Mouse (Mus musculus): ENCODE results near the gene Gm45799. TPM values are rescaled to one million over a fixed set of nuclear protein-coding genes. Genes with fewer than 3 reads are reported as not detected.

Gm45799 gene
- total and polyA plus RNA-seq, 2 experiments from 2014 or later, result 33.3 to 51.9 TPM

DNA sequence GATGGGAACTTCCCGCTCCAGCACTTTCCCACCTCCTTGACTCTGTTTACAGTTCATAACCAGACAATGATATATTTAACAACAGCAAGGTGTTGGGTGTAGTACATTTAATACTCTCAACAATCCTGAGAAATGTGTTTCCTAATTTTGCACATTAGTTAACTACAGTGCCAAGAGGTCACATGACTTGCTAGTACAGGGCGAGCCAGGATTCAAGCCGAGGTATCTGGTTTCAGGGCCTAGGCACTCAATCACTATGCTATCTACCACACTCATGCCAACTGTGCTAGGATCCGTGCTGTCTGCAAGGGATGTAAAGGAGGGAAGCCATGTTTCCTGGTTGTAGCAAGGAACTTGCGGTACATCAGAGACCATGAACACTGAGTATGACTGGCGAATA is 23.8 kb upstream of the Gm45799 start:
- Histone ChIP-seq H3K4me1 (ENCODE audit: insufficient read depth, low read length) (no peaks in the 10 kb centered on the region), H3K9me3 (ENCODE audit: low read length) (no peaks in the 10 kb centered on the region), H3K27ac (no peak overlapping the region), H3K4me2 (ENCODE audit: low read depth, low read length) (no peak overlapping the region), H3K27me3 (ENCODE audit: insufficient read depth, low read length) (no peaks in the 10 kb centered on the region), H3K4me3 (ENCODE audit: low read length) (no peak overlapping the region), H3K36me3 (ENCODE audit: insufficient read depth, low read length) (peaks cover 98% of the 10 kb centered on the region), H3K9ac (replicated peaks; ENCODE audit: low read length) (no peak overlapping the region)
- no peak for ATAC-seq
- DNase-seq (ENCODE audit: low spot score), result no peak
- TF ChIP-seq CTCF (IDR thresholded peaks at IDR 0.05; ENCODE audit: low read depth), result no peak
- WGBS, result 86% methylated on average over 6 of the region's 6 CpGs

DNA sequence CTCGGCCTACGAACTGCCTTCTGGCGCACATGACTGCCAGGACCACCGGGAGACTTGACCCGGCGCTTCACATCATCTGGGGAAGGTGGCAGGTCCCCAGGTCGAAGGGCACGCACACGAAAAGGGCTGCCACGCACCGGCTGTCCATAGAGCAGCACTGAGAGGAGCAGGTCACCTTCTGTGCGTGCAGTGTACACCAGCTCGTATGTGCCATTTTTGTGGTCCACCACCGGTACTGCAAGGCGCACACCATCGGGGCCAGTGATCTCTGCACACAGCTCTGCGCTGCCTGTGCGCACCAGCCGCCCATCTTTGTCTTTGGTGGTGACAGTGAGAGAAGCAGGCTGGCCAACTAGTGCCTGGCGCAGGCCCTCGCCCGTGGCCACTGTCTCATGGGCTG is 22.5 kb upstream of the Gm45799 start:
- H3K27ac ChIP-seq, result no peak overlapping the region

DNA sequence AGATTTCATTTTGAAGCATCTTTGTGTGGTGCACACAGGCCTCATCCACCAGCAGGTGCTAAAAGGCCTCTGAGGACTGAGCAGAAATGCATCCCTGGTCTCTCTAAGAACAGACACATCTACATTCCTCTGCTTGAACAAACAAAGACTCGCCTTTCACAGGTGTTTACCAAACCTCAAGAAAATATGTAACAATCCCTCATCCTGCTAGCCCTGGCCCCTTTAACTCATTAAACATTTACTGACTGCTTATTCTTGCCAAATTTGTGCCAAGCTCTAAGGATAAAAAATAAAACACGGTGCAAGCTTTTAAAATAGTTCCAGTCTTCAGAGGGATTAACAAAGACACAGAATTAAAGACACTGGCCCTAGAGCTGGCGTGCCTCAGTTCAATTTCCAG is 20.7 kb upstream of the Gm45799 start:
- no peak overlapping the region for H3K4me2 ChIP-seq (ENCODE audit: low read depth, low read length)
- no peaks in the 10 kb centered on the region for H3K27me3 ChIP-seq (ENCODE audit: insufficient read depth, low read length)
- peaks cover 94% of the 10 kb centered on the region for H3K36me3 ChIP-seq (ENCODE audit: insufficient read depth, low read length)
- ATAC-seq, result no peak
- 80% methylated on average over 3 of the region's 3 CpGs for WGBS
- DNase-seq (ENCODE audit: low spot score), result no peak
- H3K9ac ChIP-seq (replicated peaks; ENCODE audit: low read length), result no peak overlapping the region
- no peaks in the 10 kb centered on the region for H3K4me1 ChIP-seq (ENCODE audit: insufficient read depth, low read length)
- no peak overlapping the region for H3K4me3 ChIP-seq (ENCODE audit: low read length)
- no peak overlapping the region for H3K27ac ChIP-seq
- TF ChIP-seq CTCF (IDR thresholded peaks at IDR 0.05; ENCODE audit: low read depth), result no peak
- no peaks in the 10 kb centered on the region for H3K9me3 ChIP-seq (ENCODE audit: low read length)

More for the DNA sequence above, 22.5 kb upstream of the Gm45799 start:
- ATAC-seq (no peak), DNase-seq (ENCODE audit: low spot score) (no peak)
- no peak overlapping the region for H3K9ac ChIP-seq (replicated peaks; ENCODE audit: low read length)
- H3K9me3 ChIP-seq (ENCODE audit: low read length), result no peaks in the 10 kb centered on the region
- H3K36me3 ChIP-seq (ENCODE audit: insufficient read depth, low read length), result peaks cover 96% of the 10 kb centered on the region
- no peaks in the 10 kb centered on the region for H3K4me1 ChIP-seq (ENCODE audit: insufficient read depth, low read length)
- H3K4me3 ChIP-seq (ENCODE audit: low read length), result no peak overlapping the region
- no peak for TF ChIP-seq CTCF (IDR thresholded peaks at IDR 0.05; ENCODE audit: low read depth)
- H3K4me2 ChIP-seq (ENCODE audit: low read depth, low read length), result no peak overlapping the region
- WGBS, result 94% methylated on average over 22 of the region's 22 CpGs
- H3K27me3 ChIP-seq (ENCODE audit: insufficient read depth, low read length), result no peaks in the 10 kb centered on the region

DNA sequence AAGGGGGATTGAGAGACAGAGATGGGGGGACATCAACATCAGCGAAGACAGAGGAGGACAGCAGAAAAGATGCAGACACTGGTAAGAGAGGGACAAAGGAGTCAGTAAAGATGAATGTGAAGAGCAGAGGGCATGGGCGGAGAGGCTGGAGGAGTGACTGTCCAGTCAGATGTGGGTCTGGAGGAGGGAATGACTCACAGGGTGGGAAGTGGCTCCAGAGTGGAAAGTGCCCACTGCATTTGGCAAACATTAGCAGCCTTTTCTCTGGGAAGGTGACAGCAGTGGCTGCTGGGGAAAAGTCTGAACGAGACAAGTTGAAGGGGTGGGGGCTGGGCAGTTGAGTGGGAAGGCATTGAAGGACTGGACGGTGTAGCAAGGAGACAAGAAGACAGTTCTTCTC is 19.3 kb upstream of the Gm45799 start:
- Histone ChIP-seq H3K4me3 (ENCODE audit: low read length) (no peak overlapping the region), H3K36me3 (ENCODE audit: insufficient read depth, low read length) (peaks cover 89% of the 10 kb centered on the region), H3K9me3 (ENCODE audit: low read length) (no peaks in the 10 kb centered on the region), H3K4me1 (ENCODE audit: insufficient read depth, low read length) (no peaks in the 10 kb centered on the region), H3K9ac (replicated peaks; ENCODE audit: low read length) (no peak overlapping the region), H3K27me3 (ENCODE audit: insufficient read depth, low read length) (no peaks in the 10 kb centered on the region), H3K27ac (no peak overlapping the region), H3K4me2 (ENCODE audit: low read depth, low read length) (no peak overlapping the region)
- DNase-seq (ENCODE audit: low spot score), result no peak
- WGBS, result 65% methylated on average over 4 of the region's 4 CpGs
- ATAC-seq, result no peak
- TF ChIP-seq CTCF (IDR thresholded peaks at IDR 0.05; ENCODE audit: low read depth), result no peak

DNA sequence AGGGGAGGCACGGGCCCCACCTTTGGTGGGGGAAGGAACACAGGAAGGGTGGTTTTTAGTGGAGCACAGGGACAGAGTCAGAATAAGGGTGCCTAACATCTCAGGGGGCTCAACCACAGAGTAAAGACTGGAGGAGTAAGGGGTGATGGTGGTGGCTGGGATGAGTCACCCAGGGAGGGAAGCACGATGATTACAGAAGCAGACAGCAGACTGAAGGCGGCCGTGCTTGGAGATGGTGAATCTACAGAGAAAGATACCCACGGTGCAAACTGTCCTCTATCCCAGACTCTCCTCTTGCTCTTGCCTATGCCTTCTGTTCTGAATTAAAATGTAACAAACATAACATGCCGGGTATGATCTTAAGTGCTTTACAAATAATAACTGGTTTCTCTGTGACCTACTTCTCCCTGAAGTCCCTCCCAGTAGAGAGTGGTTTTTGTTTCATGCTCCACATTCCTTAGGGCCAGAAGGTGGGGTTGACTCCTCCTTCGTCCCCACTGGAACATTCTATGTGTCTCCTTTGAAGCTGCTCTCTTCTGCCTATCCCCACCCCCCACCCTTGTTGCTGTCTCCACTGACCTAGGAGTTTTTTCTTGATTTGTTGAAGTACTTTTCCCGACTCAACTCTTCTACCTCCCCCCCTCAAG is 18.6 kb upstream of the Gm45799 start:
- Histone ChIP-seq H3K4me1 (ENCODE audit: insufficient read depth, low read length) (no peaks in the 10 kb centered on the region), H3K36me3 (ENCODE audit: insufficient read depth, low read length) (peaks cover 81% of the 10 kb centered on the region), H3K27ac (no peak overlapping the region), H3K4me3 (ENCODE audit: low read length) (no peak overlapping the region), H3K27me3 (ENCODE audit: insufficient read depth, low read length) (no peaks in the 10 kb centered on the region), H3K9me3 (ENCODE audit: low read length) (no peaks in the 10 kb centered on the region), H3K4me2 (ENCODE audit: low read depth, low read length) (no peak overlapping the region), H3K9ac (replicated peaks; ENCODE audit: low read length) (no peak overlapping the region)
- WGBS, result 83% methylated on average over 8 of the region's 8 CpGs
- DNase-seq (ENCODE audit: low spot score), result no peak
- ATAC-seq, result no peak
- TF ChIP-seq CTCF (IDR thresholded peaks at IDR 0.05; ENCODE audit: low read depth), result no peak

DNA sequence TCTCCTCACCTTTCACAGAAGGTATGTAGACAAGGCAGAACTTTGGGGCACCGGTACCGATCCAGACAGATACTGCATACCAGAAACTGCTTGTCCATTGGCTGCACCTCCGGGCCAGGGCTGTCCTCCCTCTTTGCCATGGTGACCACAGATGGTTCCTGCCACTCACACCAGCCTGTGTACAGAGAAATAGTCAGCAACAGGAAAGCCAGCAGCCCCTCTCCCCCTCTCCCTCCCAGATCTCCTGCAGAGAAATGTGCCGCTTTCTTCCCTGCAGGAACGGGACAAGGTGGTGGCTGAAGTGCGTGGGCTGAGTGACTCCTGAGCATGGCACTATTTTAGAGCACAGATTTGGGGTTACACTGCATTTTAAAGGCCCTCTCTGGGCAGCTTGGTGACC is 15.0 kb upstream of the Gm45799 start:
- Histone ChIP-seq H3K27ac (no peak overlapping the region), H3K9ac (replicated peaks; ENCODE audit: low read length) (no peak overlapping the region), H3K4me2 (ENCODE audit: low read depth, low read length) (no peak overlapping the region), H3K36me3 (ENCODE audit: insufficient read depth, low read length) (peaks cover 45% of the 10 kb centered on the region), H3K27me3 (ENCODE audit: insufficient read depth, low read length) (no peaks in the 10 kb centered on the region), H3K4me3 (ENCODE audit: low read length) (no peak overlapping the region), H3K4me1 (ENCODE audit: insufficient read depth, low read length) (peaks cover 6% of the 10 kb centered on the region; the same call in 1 of the 2 replicates), H3K9me3 (ENCODE audit: low read length) (no peaks in the 10 kb centered on the region)
- WGBS, result 64% methylated on average over 6 of the region's 6 CpGs
- TF ChIP-seq CTCF (IDR thresholded peaks at IDR 0.05; ENCODE audit: low read depth), result no peak
- ATAC-seq (no peak), DNase-seq (ENCODE audit: low spot score) (no peak)

DNA sequence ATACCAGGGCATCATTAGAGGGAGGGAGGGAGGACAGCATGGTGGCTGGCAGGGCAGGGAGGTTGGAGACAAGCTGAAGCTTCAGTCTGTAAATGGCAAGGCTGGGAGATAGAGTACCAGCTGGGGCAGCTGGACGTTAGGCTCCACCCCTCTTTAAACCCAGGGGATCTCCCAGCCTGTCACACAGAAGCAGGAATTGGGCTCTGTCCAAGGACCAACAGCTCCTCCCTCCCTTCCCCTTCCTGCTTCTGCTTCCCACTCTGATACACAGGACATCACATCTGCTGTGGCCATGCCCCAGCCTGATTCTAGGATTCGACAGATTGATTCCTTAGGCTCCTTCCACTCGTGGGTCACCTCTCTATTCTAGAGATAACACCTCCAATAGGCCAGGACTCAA is 11.7 kb upstream of the Gm45799 start:
- peak overlapping the region; percentile 56 for H3K27ac ChIP-seq
- H3K9ac ChIP-seq (replicated peaks; ENCODE audit: low read length), result no peak overlapping the region
- 21% methylated on average over 3 of the region's 3 CpGs for WGBS
- DNase-seq (ENCODE audit: low spot score) (peak; percentile 84), ATAC-seq (peak; percentile 44)
- H3K4me2 ChIP-seq (ENCODE audit: low read depth, low read length), result no peak overlapping the region
- peaks cover 18% of the 10 kb centered on the region; the same call in 1 of the 2 replicates for H3K36me3 ChIP-seq (ENCODE audit: insufficient read depth, low read length)
- H3K4me3 ChIP-seq (ENCODE audit: low read length), result no peak overlapping the region
- peaks cover 22% of the 10 kb centered on the region for H3K4me1 ChIP-seq (ENCODE audit: insufficient read depth, low read length)
- TF ChIP-seq CTCF (IDR thresholded peaks at IDR 0.05; ENCODE audit: low read depth), result no peak
- H3K9me3 ChIP-seq (ENCODE audit: low read length), result no peaks in the 10 kb centered on the region
- no peaks in the 10 kb centered on the region for H3K27me3 ChIP-seq (ENCODE audit: insufficient read depth, low read length)

Measured in hindbrain, postnatal 0 days (tissue).